Mouse (Mus musculus) heart, adult 2 months (tissue): ENCODE results near the gene Foxp1.

Source experiments
- CTCF ChIP-seq: fragments of 200-600 bp; IDR thresholded peaks from 2 replicates; pipeline ENCODE4 v1.8.1; 2022; ENCODE audit warnings: antibody characterized with exemption, mild to moderate bottlenecking, moderate library complexity
- EP300 ChIP-seq: fragments of 200-500 bp; IDR thresholded peaks from 2 replicates; pipeline ENCODE4 v1.6.1; 2011; ENCODE audit warnings: low read depth, low read length, control low read depth; ENCODE audit not compliant: insufficient read depth
- POLR2A ChIP-seq: fragments of 200-500 bp; IDR thresholded peaks from 2 replicates; pipeline ENCODE4 v1.6.1; 2011; ENCODE audit warnings: mild to moderate bottlenecking, low read depth, low read length, control low read depth; ENCODE audit not compliant: insufficient read depth

DNA sequence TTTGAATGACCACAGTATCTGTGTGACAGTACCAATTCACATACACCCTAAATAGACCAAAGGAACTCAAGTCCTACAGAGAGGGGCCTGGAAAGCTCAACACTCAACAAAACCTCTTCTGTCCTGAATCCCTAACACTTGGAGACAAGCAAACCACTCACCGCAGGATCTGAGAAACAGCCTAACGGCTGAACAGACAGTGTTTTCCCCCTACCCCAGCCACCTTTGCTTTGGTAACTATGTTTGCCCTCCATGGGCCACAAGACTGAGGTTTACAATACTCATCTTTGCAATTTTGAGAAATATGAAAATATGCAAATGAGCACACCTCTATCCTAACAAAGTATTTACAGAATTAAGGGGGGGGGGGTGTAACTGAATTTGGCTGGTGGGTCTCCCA is 525.7 kb downstream of the Foxp1 start:
- TF ChIP-seq EP300 (no peak), POLR2A (no peak), CTCF (no peak)
